Mouse (Mus musculus): ENCODE data around the gene Spib. TPM values are rescaled to one million over a fixed set of nuclear protein-coding genes. Genes with fewer than 3 reads are reported as not detected.

Gene Spib
- total RNA-seq, 1 experiment from 2014 or later = 0.43 TPM

- no peak for DNase-seq
These were observed 46.2 kb downstream of the Spib start for GRCm38 (mm10) chr7:44485572-44486195.

- peak; percentile 67 for DNase-seq
These were observed 46.9 kb downstream of the Spib start for GRCm38 (mm10) chr7:44484841-44485571.

GRCm38 (mm10) chr7:44484109-44484508, 47.8 kb downstream of the Spib start:
- DNase-seq = no peak

GRCm38 (mm10) chr7:44482836-44483435, 48.9 kb downstream of the Spib start:
- DNase-seq = no peak

Small RNAs within 50 kb of the gene (microRNA-seq; reads per million reads assigned to microRNA genes)
- 0.36 to 1.7 reads per million in 2 experiments for gene Mir7053

Other genes starting within 250 kb of the Spib start
- gene Clec11a, start 225.2 kb downstream of the Spib start, total RNA-seq (2021) = 3.4 and 3.6 TPM in 2 replicates
- gene Shank1, start 221.8 kb downstream of the Spib start, total RNA-seq (2021) = 8.5 and 10.4 TPM in 2 replicates
- 4.1 and 5.7 TPM in 2 replicates for gene Syt3, start 148.0 kb downstream of the Spib start, total RNA-seq (2021)
- gene 1700008O03Rik, start 146.3 kb downstream of the Spib start, total RNA-seq (2021) = 2.3 TPM in 1 of 2 replicates, not detected in the other
- gene Lrrc4b, start 103.1 kb downstream of the Spib start, total RNA-seq (2021) = 4.3 and 5.8 TPM in 2 replicates
- gene Aspdh, start 66.7 kb downstream of the Spib start, total RNA-seq (2021) = 0.61 and 1.9 TPM in 2 replicates
- gene Josd2, start 64.1 kb downstream of the Spib start, total RNA-seq (2021) = 43.9 and 49.2 TPM in 2 replicates
- 83.9 and 97.6 TPM in 2 replicates for gene Emc10, start 35.5 kb downstream of the Spib start, total RNA-seq (2021)
- 12.3 and 17.5 TPM in 2 replicates for gene Fam71e1, start 35.5 kb downstream of the Spib start, total RNA-seq (2021)
- not detected in 2 replicates for gene Mybpc2, start 7.4 kb downstream of the Spib start, total RNA-seq (2021)
- gene Pold1, start 16.8 kb upstream of the Spib start, total RNA-seq (2021) = 14.2 and 22.6 TPM in 2 replicates
- 133 and 140 TPM in 2 replicates for gene Nr1h2, start 21.9 kb upstream of the Spib start, total RNA-seq (2021)
- gene Napsa, start 40.3 kb upstream of the Spib start, total RNA-seq (2021) = 0.88 TPM in 1 of 2 replicates, not detected in the other
- gene Kcnc3, start 58.6 kb upstream of the Spib start, total RNA-seq (2021) = 5.9 and 6.0 TPM in 2 replicates
- 2.8 and 4.3 TPM in 2 replicates for gene Myh14, start 138.8 kb upstream of the Spib start, total RNA-seq (2021)
- gene Izumo2, start 176.7 kb upstream of the Spib start, total RNA-seq (2021) = not detected in 2 replicates
- 58.7 and 59.3 TPM in 2 replicates for gene Vrk3, start 216.3 kb upstream of the Spib start, total RNA-seq (2021)
- 0.71 and 0.88 TPM in 2 replicates for gene Zfp473, start 219.0 kb upstream of the Spib start, total RNA-seq (2021)

All from adrenal gland, postnatal 25 days (tissue).